Mouse (Mus musculus): Measurements from ENCODE around the gene Elp6.

The Elp6 gene

GRCm38 (mm10) chr9:110351932-110352632 is 47.1 kb downstream of the Elp6 start:
- DNase-seq (ENCODE audit: low read depth, low spot score) = no peak

GRCm38 (mm10) chr9:110358341-110358740 is 53.4 kb downstream of the Elp6 start:
- DNase-seq (ENCODE audit: low read depth, low spot score) = no peak

- DNase-seq (ENCODE audit: low read depth, low spot score) = no peak
These were observed 56.3 kb downstream of the Elp6 start for GRCm38 (mm10) chr9:110361299-110361698.

GRCm38 (mm10) chr9:110362337-110362736 is 57.4 kb downstream of the Elp6 start:
- DNase-seq (ENCODE audit: low read depth, low spot score) = no peak

- no peak for DNase-seq (ENCODE audit: low read depth, low spot score)
These were observed 61.8 kb downstream of the Elp6 start for GRCm38 (mm10) chr9:110366746-110367145.

- no peak for DNase-seq (ENCODE audit: low read depth, low spot score)
These were observed 64.9 kb downstream of the Elp6 start for GRCm38 (mm10) chr9:110369860-110370259.

Measured in telencephalon, adult 2 months (tissue).